Mouse (Mus musculus): Measurements from ENCODE around the gene Gcc1. TPM values are rescaled to one million over a fixed set of nuclear protein-coding genes. Genes with fewer than 3 reads are reported as not detected.

The Gcc1 gene
- total RNA-seq (2022) = 10 to 100 TPM in 1 of 4 experiments, 1 to 10 TPM in 3; 7.7 to 12.3 (median 8.9) TPM

GRCm38 (mm10) chr6:28428290-28428689, at the start of gene Gcc1:
Gene Gcc1 (minus strand): TSS chr6:28428390.
- no peak for DNase-seq (ENCODE audit: low spot score)

GRCm38 (mm10) chr6:28474839-28475238, 46.6 kb upstream of the Gcc1 start, which contains the start of gene Snd1:
Gene Snd1 (plus strand): TSS chr6:28475139.
- DNase-seq (ENCODE audit: low spot score) = no peak

GRCm38 (mm10) chr6:28474211-28474610, 46.0 kb upstream of the Gcc1 start:
- no peak for DNase-seq (ENCODE audit: low spot score)

- DNase-seq (ENCODE audit: low spot score) = no peak
Observed at GRCm38 (mm10) chr6:28471284-28472035, 43.3 kb upstream of the Gcc1 start.

- no peak for DNase-seq (ENCODE audit: low spot score)
Observed at GRCm38 (mm10) chr6:28470621-28471020, 42.4 kb upstream of the Gcc1 start.

- DNase-seq (ENCODE audit: low spot score) = no peak
Observed at GRCm38 (mm10) chr6:28470017-28470602, 41.9 kb upstream of the Gcc1 start.

- no peak for DNase-seq (ENCODE audit: low spot score)
Observed at GRCm38 (mm10) chr6:28464630-28465029, 36.4 kb upstream of the Gcc1 start.

GRCm38 (mm10) chr6:28460534-28460933, 32.3 kb upstream of the Gcc1 start:
- DNase-seq (ENCODE audit: low spot score) = peak; percentile 74

GRCm38 (mm10) chr6:28459221-28459668, 31.1 kb upstream of the Gcc1 start:
- no peak for DNase-seq (ENCODE audit: low spot score)

- DNase-seq (ENCODE audit: low spot score) = no peak
Observed at GRCm38 (mm10) chr6:28450977-28451376, 22.8 kb upstream of the Gcc1 start.

GRCm38 (mm10) chr6:28450481-28450880, 22.3 kb upstream of the Gcc1 start:
- no peak for DNase-seq (ENCODE audit: low spot score)

GRCm38 (mm10) chr6:28449253-28449652, 21.1 kb upstream of the Gcc1 start, which contains the start of gene Pax4:
Gene Pax4 (minus strand): TSS chr6:28449353.
- no peak for DNase-seq (ENCODE audit: low spot score)

- no peak for DNase-seq (ENCODE audit: low spot score)
Observed at GRCm38 (mm10) chr6:28447937-28448336, 19.7 kb upstream of the Gcc1 start.

- DNase-seq (ENCODE audit: low spot score) = no peak
Observed at GRCm38 (mm10) chr6:28431538-28431855, 3.3 kb upstream of the Gcc1 start.

GRCm38 (mm10) chr6:28430795-28431537, 2.8 kb upstream of the Gcc1 start:
- DNase-seq (ENCODE audit: low spot score) = no peak

- DNase-seq (ENCODE audit: low spot score) = no peak
Observed at GRCm38 (mm10) chr6:28429870-28430269, 1.7 kb upstream of the Gcc1 start.

- DNase-seq (ENCODE audit: low spot score) = no peak
Observed at GRCm38 (mm10) chr6:28427096-28427839, 922 bp downstream of the Gcc1 start, which contains the start of gene Fscn3. Gene Fscn3 (plus strand): TSS chr6:28427789.

- DNase-seq (ENCODE audit: low spot score) = no peak
Observed at GRCm38 (mm10) chr6:28425019-28425418, 3.2 kb downstream of the Gcc1 start.

GRCm38 (mm10) chr6:28423767-28424695, 4.2 kb downstream of the Gcc1 start:
- DNase-seq (ENCODE audit: low spot score) = peak; percentile 47

GRCm38 (mm10) chr6:28423313-28423712, 4.9 kb downstream of the Gcc1 start, which contains the start of gene Arf5:
Gene Arf5 (plus strand): TSS chr6:28423560.
- DNase-seq (ENCODE audit: low spot score) = peak; percentile 92
